Mouse (Mus musculus) layer of hippocampus, adult 8-10 months (tissue): ENCODE data around the gene Orc2. TPM values are rescaled to one million over a fixed set of nuclear protein-coding genes. Genes with fewer than 3 reads are reported as not detected.
A peak's percentile ranks its signal among the peaks of the same experiment; 100 is the strongest.

Experiments
- DNase-seq, 2 experiments: peaks; one replicate each; pipeline ENCODE4 v3.0.0; 2022; ENCODE audit warnings: low spot score in 2 of 2
- total RNA-seq, 4 experiments: library from RNA; stranded (reverse); gene quantifications; 2 replicates each; pipeline ENCODE4 v1.2.4; 2022

The Orc2 gene
- 10 to 100 TPM; 25.7 to 28.4 (median 25.8) TPM for total RNA-seq

DNA sequence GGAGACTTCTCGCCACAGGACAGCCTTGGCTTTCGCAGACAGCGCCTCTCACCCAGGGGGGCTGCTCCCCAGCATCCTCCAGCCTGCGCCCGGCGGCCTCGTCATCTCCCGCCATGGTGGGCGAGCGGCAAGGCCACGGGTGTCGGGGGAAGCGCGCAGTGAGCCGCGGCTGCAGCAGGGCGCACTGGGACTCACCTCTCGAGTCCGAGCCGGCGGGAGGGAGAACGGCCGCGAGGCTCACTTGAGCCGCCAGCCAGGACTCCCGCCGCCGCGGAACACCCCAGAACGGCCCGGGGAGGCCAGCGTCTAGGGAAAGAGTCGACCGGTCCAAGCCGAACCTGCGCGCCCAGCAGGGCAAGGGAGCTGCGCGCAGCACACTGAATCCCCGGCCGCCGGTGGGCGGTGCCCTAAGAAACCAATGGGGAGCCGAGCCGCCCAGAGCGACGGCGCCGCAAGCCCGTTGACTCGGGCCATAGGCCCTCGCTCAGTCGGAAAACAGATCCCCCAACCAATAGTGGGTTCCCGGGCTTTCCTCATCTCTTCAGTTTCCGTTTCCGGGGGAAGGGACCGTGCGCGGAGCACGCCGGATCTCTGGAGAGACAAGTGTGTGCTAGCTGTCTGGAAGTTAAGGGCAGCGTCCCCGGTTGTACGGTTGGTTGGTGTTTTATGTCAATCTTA lies at the start of gene Orc2:
Gene Orc2 (minus strand): TSS at position 533 of the 678 bp plus-strand sequence.
- DNase-seq, result peak; percentile 91 to 93

DNA sequence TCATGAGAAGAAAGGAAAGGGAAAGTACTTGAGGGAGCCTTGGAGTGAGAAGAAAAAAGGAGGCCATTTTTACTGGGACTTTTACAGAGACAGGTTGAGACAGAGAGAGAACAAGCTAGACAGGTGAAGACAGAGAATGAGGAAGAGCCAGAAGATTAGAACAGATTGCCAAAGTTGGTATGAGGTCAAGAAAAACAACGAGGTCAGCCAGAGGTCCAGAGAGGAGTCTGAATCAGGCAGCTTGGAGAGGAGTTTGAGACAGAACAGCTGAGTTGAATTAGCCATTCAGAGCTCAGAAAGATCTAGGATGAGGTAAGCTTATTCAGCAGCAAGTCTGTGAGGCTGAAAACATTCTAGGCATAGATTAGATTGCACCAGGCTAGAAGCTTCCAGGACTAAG lies 36.5 kb upstream of the Orc2 start:
- DNase-seq, result no peak

DNA sequence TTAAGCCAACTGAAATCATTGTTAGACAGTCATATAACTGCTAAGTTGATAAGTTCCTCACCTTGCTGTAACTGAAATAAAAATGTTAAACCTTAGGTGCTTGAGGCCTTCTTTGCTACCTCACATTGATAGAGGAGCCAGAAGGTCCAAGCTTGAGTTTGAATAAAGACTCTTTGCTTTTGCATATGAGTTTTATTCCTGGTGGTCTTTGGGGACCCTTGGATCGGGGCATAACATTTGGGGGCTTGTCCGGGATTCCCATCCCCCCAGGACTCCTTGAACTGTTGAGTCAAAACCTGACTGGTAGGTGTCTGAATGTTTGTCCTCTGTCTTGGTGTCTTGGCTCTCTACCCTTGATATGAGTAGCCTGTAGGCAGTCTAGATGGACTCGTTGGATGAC lies 2.3 kb upstream of the Orc2 start:
- DNase-seq, result no peak

DNA sequence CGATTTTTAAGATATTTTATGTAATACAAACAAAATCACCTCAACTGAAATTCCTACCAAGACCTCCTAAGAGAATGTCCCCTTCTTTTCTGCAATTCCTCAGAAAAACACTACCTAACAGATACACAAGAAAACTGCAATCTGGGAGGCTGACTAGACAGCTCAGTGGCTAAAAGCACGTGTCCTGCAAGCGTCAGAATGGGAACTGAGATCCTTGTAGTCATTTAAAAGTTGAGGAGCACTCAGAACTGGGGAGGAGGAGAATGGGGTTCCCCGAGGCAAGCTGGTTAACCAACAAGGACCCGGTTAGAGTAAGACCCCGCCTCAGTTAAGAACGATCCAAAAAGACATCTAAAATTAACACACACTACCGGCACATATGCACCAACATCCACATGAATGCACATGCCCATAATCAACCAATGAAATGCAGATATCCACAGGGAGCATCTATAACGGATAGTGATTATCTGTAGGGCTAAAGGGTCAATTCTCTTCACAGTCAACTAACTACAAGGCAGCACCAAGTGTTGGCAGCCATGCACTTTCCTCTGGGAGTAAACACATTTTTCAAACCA lies 1.0 kb downstream of the Orc2 start:
- no peak for DNase-seq

DNA sequence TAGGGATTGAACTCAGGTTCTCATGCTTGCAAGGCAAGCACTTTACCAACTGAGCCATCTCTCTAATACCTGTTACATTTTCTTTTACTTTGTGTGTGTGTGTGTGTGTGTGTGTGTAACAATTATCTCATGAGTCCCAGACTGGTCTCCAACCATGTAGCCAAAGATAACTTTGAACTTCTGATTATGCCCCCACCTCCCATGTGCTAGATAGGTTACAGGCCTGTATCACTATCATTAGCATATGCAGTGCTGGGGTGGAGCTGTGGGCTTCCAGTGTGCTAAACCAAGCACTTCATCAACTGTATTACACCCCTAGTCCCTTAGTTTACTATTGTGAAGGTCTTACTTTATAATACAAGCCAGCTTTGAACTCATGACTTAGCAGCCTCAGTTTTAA lies 1.8 kb downstream of the Orc2 start:
- DNase-seq, result no peak

DNA sequence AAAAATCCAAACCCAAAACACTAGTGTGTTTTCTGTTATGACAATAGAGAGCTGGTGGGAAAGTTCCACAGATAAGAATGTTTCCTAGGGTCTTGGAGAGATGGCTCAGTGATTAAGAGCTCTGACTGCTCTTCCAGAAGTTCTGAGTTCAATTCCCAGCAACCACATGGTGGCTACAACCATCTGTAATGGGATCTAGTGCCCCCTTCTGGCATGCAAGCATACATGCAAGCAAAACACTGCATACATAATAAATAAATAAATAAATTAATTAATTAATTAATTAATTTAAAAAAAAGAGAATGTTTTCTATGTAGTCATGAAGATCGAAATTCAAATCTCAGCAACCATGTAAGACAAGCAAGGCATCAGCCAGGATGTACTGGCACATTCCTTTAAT lies 6.2 kb downstream of the Orc2 start:
- DNase-seq, result no peak

DNA sequence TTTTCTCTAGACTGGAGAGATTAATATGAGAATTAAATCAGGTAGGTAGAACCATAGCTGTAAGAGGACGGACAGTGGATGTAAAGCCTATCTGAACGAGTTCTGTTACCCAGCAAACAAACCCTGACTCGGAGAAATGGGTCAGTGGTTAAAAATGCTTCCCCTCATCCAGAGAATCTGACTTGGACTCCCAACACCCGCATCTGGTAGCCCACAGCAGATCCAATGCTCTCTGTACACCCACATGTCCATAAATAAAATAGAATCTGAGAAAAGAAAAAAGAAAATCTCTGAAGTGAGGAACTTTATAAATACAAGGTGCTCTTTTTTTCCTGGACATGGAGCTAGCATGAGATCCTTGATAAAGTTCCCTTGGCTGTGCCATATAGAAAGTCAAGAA lies 7.2 kb downstream of the Orc2 start:
- no peak for DNase-seq

DNA sequence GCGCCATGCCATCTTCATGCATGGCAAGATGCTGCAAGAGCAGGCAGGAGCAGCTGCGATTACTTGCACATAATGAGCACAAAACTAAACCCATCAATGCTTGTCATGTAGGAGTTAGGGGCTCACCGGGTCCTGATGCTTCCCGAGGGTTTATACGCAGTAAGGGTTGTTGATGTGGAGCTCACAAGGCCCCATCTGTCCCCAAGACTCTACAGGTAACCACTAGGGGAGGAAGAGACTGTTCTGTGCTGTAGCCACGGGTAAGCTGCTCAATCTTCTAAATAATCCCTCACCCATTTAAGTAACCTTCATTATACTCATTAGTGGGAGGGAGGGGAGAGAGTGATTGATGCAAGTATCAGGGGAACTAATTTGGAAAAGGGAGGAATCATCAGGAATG lies 9.3 kb downstream of the Orc2 start:
- no peak for DNase-seq

DNA sequence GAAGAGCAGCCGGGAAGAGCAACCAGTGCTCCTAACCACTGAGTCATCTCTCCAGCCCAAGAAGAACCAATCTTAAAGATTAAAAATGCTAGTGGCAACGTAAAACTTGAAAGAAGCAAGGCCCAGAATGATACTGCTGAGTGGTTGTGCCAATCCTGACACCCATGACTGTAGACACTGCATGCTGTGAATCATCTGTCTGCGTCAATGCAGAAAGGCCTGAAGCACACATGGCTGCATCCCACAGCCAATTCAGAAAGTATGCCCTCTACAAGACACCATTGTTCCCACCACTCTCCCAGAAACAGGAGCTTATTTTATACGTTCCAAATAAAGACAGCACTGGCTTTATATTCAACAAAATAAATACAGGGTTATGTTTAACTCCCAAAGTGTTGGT lies 22.3 kb downstream of the Orc2 start:
- no peak for DNase-seq

DNA sequence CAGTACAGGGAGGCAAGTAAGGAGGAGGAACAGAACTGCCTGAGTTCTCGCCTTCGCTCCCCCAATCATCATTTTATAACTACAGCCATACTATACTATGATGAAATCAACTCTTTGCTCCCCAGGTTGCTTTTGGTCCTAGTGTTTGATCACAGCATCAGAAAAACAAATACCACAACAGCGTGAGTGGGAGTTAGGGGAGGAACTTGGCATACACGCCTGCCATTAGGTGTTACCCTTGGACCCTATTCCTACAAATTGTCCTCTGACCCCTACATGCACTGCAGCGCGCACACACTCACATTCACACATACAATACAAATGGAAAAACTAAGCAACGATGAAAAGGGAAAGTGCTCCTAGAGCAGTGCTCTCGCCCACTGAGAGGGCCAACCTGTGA lies 29.2 kb downstream of the Orc2 start:
- no peak for DNase-seq

DNA sequence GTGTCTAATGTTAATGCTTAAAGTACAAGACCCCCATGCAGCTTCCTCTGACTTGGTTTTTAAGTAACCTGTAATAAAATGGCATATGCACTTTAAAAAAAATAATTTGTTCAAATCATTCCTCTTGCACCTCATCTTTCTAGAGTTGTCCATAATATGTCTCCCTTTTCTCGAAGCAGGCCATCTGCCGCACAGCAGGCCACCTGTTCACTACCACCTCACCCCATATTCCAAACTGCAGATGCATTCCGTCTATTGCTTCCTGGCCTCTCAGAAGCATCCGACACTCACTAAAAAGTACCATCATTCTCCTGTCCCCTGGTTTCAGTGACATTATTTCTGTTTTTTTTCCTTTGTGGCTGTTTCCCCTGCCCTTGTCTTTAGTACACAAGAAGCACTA lies 39.3 kb downstream of the Orc2 start:
- no peak for DNase-seq

DNA sequence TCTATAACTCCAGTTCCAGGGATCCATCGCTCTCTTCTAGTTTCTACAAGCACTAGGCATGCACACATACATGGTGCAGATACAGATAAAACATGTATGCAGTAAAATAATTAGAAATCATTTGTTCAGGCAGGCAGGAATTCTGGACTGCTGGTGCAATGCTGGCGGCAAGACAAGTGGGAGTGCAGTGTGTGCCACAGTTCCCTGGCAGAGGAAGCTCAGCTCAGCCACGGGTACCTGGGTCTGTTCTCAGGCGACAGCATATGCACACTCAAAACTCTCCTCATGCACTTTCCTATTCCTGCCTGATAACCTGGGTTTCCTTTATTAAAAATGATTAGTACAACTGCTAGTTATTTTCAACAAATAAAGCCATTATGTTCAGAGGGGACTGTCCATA lies 39.9 kb downstream of the Orc2 start:
- peak in 1 of 2 experiments; percentile 19 for DNase-seq

DNA sequence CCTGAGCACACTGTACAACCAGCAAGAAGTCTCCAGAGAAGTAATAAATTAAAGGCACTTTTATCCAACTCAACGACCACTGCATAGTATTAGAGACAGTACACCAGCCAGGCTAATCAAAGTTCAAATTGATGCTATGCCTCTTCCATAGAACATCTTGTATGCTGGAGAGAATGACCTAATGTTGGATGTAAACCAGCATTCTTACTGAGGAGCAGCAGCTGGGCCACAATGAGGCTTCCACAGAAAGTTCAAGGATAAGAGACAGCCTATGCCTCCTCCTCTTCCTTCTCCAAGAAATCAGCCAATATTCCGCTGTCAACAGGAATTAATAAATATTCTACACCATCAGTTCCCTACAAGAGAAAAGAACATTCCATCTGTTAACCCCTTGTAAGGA lies 41.0 kb downstream of the Orc2 start:
- DNase-seq, result no peak

DNA sequence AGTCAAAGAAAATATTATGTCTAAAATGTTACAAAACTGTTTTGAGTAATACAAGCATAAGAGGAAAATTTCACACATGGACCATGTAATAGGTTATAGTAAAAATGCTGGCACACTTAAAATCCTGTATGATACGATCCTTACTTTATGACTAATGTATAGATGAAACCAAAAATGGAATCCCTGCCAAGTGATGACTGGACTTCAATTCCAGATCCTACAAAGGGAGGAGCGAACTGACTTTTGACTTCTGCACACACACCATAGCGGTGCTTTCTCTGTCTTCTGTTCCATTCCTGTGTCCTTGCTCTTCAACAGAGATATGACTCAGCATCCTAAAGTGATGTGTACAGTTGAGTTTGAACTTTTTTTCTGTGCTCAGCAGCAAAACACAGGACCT lies 44.3 kb downstream of the Orc2 start:
- no peak for DNase-seq

DNA sequence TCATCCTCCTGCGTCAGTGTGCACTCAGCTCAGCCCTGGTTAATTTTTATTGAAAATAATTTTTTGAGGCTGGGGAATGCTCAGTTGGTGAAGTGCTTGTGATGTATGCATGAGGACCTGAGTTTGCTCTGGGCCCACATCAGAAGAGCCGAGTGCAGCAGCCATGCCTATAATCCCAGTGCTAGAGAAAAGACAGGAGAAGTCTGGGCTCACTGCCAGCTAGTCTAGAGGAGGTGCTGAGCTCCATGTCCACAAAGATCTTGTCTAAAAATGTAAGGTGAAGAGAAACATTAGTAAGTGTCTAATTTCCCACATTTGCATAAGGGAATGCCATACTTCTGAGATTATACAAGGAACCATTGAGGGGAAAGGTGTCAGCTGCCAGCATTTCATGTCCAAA lies 46.0 kb downstream of the Orc2 start:
- no peak for DNase-seq

DNA sequence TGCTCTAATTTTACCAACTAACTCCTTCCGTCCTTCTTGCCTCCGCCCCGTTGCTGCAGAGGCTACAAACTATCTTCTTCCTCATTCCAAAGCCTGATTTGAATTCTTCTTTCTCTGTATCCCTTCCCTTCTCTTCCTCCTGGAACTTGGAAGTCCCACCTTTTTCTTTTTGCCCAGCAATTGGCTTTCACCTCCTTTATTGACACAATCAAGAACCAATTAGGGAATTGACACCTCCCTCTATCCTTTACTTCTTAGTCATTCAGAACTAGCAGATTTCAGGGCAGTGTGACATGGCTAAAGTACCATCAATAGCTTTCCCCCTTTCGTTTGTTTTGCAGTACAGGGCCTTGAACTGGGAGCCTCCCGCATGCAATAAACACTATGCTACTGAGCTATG lies 46.7 kb downstream of the Orc2 start:
- DNase-seq, result no peak

DNA sequence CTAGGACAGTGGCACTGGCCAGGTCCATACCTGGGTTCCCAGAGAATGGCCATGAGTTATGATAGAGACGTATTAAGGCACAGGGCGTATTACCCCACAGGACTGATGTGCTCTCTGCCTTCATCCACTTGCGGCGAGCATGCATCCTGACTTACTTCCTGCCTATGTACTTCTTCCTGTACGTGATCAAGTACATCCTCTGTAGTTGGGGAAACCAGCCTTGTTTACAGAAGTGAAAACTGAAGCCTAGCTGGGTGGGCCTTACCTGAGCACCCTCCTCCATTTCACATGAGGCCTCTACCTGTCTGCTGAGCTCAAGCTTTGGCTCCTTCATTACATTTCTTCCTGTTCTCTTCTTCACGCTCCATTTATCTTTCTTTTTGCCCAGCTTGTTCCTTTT lies 50.6 kb downstream of the Orc2 start:
- DNase-seq, result no peak

DNA sequence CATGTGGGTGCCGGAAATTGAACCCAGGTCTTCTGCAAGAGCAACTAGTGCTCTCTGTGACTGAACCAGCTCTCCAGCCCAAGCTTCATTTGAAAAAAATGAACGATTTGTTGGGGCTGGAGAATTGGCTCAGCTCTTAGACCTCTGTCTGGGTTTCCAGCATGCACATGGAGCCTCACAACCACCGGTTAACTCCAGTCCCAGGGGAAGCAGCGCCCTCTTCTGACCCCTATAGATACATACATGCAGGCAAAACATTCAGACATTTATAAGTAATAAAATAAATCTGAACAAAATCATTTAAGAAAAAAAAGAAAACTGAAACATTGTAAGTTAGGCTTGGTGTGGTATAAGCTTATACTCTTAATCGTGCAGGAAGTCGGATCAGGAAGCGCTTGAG lies 56.5 kb downstream of the Orc2 start:
- DNase-seq, result no peak

DNA sequence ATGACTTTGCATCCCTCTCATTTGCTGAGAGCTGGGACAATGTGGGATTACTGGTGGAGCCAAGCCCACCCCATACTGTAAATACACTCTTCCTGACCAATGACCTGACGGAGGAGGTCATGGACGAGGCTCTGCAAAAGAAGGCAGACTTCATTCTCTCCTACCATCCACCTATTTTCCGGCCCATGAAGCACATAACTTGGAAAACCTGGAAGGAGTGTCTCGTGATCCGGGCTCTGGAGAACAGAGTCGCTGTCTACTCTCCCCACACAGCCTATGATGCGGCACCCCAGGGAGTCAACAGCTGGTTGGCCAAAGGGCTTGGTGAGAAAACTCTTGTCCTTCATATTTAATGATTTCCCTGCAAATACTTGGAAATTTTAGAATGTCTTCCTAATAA lies 57.1 kb downstream of the Orc2 start:
- no peak for DNase-seq

DNA sequence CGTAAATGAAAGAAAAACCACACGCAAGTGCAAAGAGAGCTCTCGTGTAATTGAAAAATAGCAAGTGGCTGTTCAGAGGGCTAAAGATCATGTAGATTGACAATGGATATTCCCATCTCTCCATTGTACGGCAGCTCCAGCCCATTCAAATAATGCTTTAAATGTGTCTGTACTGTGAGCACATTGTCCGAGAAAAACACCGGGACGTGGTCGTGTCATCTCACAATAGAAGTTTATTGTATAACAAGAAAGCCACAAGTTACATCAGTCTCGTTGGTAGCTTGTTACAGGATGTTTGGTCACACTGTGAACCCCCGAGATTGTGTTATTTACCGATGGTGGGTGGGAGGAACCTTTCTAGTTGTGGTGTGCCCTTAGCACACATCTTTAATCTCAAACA lies 59.0 kb downstream of the Orc2 start:
- no peak for DNase-seq

DNA sequence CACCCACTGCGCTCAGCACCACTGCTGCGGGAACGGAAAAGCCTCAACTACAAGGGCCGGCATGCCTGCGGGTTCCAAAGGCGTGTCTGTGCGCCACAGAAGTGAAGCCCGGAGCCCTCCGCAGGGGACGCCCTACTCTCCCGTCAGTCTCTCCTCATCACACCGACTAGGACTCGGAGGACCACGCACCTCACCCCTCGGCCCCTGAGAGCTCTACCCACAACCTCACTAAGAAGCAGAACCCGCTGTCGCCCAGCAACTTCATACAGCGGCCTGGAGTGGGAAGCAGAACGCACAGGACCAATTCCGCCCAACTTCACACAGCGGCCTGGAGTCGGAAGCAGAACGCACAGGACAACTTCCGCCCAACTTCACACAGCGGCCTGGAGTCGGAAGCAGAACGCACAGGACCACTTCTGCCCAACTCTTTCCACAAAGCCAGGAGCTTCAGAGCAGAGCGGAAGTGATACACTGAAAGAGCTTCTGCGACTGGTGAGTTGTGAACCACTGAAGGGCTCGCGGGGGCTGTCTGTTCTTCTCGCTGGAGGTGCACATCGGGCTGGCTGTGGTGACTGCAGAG lies 59.7 kb downstream of the Orc2 start, which contains the start of the genes Nif3l1 and Ppil3:
Gene Nif3l1 (plus strand): TSS at position 9 of the 580 bp plus-strand sequence.
Gene Ppil3 (minus strand): TSS at position 344 of the 580 bp plus-strand sequence.
- DNase-seq, result peak; percentile 92

DNA sequence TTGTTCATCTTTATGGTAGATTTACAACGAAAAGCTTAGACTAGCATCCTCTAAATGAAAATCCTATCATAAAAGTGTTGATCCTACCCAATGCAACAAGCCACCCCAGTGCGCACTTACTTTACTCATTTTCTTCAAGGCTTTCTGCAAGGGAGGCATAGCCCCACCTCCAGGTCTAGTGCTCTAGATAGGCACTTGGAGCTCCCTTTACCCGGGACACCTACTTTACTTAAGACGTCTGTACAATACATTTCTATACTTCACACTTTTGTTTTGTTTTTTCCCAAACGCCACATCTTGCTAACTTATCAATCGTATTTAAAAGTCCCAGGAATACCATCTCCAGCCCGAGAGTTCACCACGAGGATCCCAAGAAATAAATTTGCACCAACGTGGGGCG lies 60.2 kb downstream of the Orc2 start:
- no peak for DNase-seq

DNA sequence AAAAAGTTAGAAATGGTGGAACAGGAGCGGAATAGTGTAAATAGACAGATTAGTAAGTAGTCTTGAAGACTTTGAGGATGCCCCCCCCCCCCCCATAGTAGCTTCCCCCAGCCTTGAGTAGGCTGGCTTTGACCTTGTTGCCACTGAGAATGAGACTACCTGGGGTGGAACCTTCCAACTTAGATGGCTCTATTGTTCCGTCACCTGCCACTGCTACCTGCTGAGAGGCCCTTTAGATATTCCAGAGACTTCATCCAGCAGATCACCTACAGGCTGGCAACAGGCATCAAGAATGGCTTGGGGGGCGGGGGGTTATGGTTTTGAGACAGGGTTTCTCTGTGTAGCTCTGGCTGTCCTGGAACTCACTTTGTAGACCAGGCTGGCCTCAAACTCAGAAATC lies 80.4 kb downstream of the Orc2 start:
- no peak for DNase-seq
